Mouse (Mus musculus) left cerebral cortex, postnatal 36 days (tissue): ENCODE data around the gene Maff. TPM values are rescaled to one million over a fixed set of nuclear protein-coding genes. Genes with fewer than 3 reads are reported as not detected.

Source experiments
- DNase-seq, 2 experiments: peaks; one replicate each; pipeline ENCODE4 v3.0.0; 2021 to 2022; ENCODE audit warnings: low spot score in 2 of 2, mixed read lengths in 1 of 2
- intact Hi-C: fragments of 180-260 bp; cut with DNase I; formaldehyde crosslinking; loops from one replicate; pipeline ENCODE4 v1.15.1; 2025
- total RNA-seq, 2 experiments: library from RNA; stranded (reverse); gene quantifications; 2 replicates each; pipeline ENCODE4 v1.2.3; 2021

Maff gene
- total RNA-seq, 2 experiments from 2014 or later = 1.6 to 2.0 TPM

DNA sequence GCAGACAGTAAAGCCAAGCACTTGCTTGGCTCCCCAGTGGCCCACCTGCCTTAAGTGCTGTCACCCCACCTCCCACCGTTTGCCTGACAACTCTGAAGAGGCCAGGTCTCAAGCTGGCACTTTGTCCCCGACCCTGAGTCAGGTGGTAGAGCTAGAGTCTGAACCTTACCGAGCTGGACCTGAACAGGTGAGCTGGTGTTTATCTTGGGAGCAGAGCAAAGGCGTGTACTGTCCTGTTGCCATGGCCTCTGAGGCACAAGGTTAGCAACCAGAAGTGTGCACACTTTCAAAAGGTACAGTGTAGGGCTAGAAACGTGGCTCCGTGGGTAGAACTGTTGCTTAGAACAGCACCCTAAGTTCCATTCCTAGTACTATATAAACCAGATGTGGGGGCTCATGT is 41.8 kb downstream of the Maff start:
- DNase-seq = no peak
- intact Hi-C loops = no loop called here

DNA sequence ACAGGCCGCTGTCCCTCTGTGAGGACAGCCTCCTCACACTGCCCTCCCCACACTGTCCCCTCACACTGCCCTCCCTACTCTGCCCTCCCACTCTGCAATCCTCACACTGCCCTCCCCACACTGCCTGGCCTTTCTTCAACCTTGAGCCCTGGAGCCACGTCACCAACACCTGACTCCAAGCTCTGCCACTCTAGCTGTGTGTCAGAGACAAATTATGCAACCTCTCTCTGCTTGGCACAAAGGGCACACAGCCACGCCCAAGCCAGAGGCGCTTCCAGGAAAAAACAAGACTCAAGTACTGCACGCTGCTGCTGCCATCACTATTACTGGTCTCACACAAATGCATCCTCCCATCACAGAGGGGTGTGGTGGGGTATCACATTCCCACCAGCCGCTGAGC is 44.0 kb downstream of the Maff start:
- no peak for DNase-seq
- intact Hi-C loops = no loop called here

- peak in 1 of 2 experiments; percentile 45 for DNase-seq
- intact Hi-C loops = no loop called here
Observed at GRCm38 (mm10) chr15:79391447-79392093, 45.1 kb downstream of the Maff start.

- intact Hi-C loops = no loop called here
- no peak for DNase-seq
Observed at GRCm38 (mm10) chr15:79392527-79392926, 46.1 kb downstream of the Maff start.

GRCm38 (mm10) chr15:79393101-79393500 is 46.7 kb downstream of the Maff start:
- DNase-seq = no peak
- intact Hi-C loops = no loop called here

DNA sequence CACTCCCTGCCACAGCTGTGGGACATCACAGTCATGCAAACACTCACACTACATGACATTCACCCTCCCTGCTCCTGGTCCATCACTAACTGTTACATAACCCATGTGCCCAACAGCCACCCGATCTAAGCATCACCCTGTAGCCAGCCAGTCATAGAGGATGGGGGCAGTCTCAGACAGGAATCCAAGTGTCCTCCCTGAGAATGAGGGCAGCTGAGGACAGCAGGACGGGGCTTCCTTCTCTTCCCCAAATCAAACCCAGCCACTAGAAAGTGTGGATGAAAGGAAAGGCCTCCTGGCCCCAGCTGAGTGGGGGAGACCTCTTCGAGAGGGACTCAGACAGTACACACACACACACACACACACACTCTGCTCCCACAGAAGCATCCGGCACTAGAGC is 48.4 kb downstream of the Maff start:
- intact Hi-C loops = no loop called here
- no peak for DNase-seq

DNA sequence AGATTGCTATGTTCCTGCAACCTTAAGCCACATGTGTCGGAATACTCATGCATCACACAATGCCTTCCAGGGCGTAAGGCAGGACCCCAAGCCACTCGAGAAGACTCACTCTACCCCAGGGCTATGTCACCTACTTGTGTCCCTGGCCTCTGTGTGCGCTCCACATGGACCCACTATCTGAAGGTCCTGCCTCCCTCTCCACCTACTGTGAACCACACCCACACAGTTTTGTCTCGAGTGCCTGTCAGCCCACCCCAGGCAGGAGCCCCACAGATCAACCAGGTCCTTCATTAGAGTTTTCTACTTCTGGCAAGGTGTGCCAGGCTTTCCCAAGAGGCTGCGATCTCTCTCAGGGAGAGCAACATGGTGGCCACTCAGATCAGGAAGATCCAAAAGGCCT is 48.9 kb downstream of the Maff start:
- no peak for DNase-seq
- intact Hi-C loops = no loop called here

DNA sequence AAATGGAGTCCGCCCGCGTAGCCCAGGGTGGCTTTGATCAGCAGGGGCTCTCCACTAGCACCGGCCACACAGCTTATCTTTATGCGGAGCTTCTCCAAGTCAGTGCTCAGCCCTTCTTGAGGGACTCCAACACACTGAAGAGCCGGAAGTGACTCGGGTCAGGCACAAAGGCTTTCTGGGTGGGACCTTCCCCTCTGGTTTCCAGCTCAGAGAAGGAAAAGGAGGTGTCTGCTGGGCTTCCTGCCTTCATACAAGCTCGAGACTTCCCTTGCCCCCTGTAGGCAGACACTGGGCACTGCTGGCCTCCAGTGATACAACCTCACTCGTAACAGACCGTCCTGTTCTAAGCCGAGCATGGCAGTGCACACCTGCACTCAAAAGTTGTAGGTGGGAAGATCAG is 50.3 kb downstream of the Maff start:
- intact Hi-C loops = no loop called here
- DNase-seq = no peak

GRCm38 (mm10) chr15:79399231-79400052 is 53.0 kb downstream of the Maff start:
- intact Hi-C loops = loop anchor here (5.0 kb wide), 1 partner anchor 43 kb away; no protein-coding TSS in a partner anchor
- no peak for DNase-seq

GRCm38 (mm10) chr15:79400134-79400974 is 53.9 kb downstream of the Maff start:
- intact Hi-C loops = loop anchor here (5.0 kb wide), 1 partner anchor 42 kb away; no protein-coding TSS in a partner anchor
- no peak for DNase-seq

GRCm38 (mm10) chr15:79400975-79401365 is 54.5 kb downstream of the Maff start:
- DNase-seq = no peak
- intact Hi-C loops = loop anchor here (5.0 kb wide), 1 partner anchor 41 kb away; no protein-coding TSS in a partner anchor

DNA sequence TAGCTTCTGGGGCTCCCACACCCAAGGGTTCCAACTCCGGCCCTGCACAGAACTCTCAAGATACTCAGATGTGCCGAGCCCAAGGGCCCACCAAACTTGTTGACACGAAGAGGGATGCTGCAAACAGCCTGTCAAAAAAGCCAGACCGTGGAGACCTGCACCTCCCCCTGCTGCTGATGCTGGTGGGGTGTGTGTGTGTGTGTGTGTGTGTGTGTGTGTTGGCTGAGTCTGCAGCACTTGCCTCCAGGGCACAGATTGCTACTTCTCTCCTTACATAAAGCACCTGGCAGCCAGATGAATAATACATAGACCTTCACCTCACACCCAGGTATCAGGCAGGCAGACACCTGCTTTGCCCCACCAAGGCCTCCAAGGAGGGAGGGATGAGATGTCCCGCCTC is 55.8 kb downstream of the Maff start:
- no peak for DNase-seq
- intact Hi-C loops = loop anchor here (5.0 kb wide), 1 partner anchor 40 kb away; no protein-coding TSS in a partner anchor

GRCm38 (mm10) chr15:79402836-79403762 is 56.7 kb downstream of the Maff start, which contains the start of gene Tmem184b:
TSS of gene Tmem184b (minus strand) at chr15:79403569.
- intact Hi-C loops = loop anchor here (5.0 kb wide), 1 partner anchor 39 kb away; no protein-coding TSS in a partner anchor
- peak; percentile 87 to 93 for DNase-seq

GRCm38 (mm10) chr15:79403763-79404210 is 57.4 kb downstream of the Maff start:
- peak in 1 of 2 experiments; percentile 34 for DNase-seq
- intact Hi-C loops = loop anchor here (5.0 kb wide), 1 partner anchor 39 kb away; no protein-coding TSS in a partner anchor

- intact Hi-C loops = loop anchor here (5.0 kb wide), 1 partner anchor 38 kb away; no protein-coding TSS in a partner anchor
- DNase-seq = no peak
Observed at GRCm38 (mm10) chr15:79404277-79404676, 57.9 kb downstream of the Maff start.

- intact Hi-C loops = no loop called here
- DNase-seq = no peak
Observed at GRCm38 (mm10) chr15:79406564-79406963, 60.1 kb downstream of the Maff start.
